Mouse (Mus musculus): ENCODE results near the gene Zfp688.

GRCm38 (mm10) chr7:127391538-127391937, 30.3 kb downstream of the Zfp688 start:
- TF ChIP-seq POLR2A (IDR thresholded peaks at IDR 0.05; ENCODE audit: low read depth, low read length) = no peak
- no peak for TF ChIP-seq CTCF (IDR thresholded peaks at IDR 0.05; ENCODE audit: extremely low read depth, insufficient read length, insufficient replicate concordance, low read depth, low read length)
